Comparison of ENCODE assay signal across 25 mouse cellular contexts in the genomic region with DNA sequence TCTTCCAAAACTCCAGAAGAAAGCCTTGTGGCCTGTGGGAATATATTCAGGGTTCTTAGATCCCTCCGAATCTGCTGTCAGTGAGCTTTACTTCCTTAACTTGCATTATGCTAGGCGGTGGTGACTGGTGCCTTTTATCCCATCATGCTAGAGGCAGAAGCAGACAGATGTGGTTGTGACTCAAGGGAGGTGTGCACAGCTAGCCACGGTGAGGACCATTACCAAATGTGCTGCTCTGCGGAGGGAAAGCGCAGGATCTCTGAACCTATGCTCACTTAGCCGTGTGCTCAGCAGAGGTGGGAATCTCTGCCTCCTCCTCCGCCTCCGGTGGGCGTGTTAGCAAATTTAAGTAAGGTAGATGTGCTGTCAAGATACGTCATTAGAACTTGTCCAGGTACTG.
"Had no signal": no experiment of that assay in that cellular context is flagged by ENCODE, and none has a peak within 500 bp of the region (broad histone marks: within the 10 kb centered on the region; RNA-seq: fewer than 3 reads in every experiment).

No protein-coding gene starts in this region.

- ATAC-seq: hindbrain, embryonic 16.5 days; inflammation-experienced regulatory T-cells, adult 6 months; intestine, embryonic 15.5 days; liver, embryonic 12.5 days had no signal

- H3K9me3 ChIP-seq: heart, embryonic 12.5 days; hindbrain, embryonic 10.5 days; hindbrain, embryonic 12.5 days; intestine, embryonic 15.5 days; kidney, embryonic 15.5 days; limb, embryonic 13.5 days; limb, embryonic 15.5 days; liver, embryonic 12.5 days had no signal

- H3K9ac ChIP-seq: heart, embryonic 12.5 days; hindbrain, embryonic 12.5 days; hindbrain, embryonic 14.5 days; intestine, embryonic 15.5 days; kidney, embryonic 15.5 days; limb, embryonic 13.5 days; limb, embryonic 15.5 days; liver, embryonic 12.5 days; liver, embryonic 14.5 days had no signal

- H3K4me3 ChIP-seq: gastrocnemius, adult 2 months; heart, embryonic 12.5 days; hindbrain, embryonic 10.5 days; hindbrain, embryonic 12.5 days; intestine, embryonic 15.5 days; kidney, embryonic 15.5 days; limb, embryonic 13.5 days; limb, embryonic 15.5 days; liver, embryonic 12.5 days had no signal

- H3K27me3 ChIP-seq: heart, embryonic 12.5 days; hindbrain, embryonic 12.5 days; intestine, embryonic 15.5 days; kidney, embryonic 15.5 days; limb, embryonic 13.5 days; limb, embryonic 15.5 days; liver, embryonic 12.5 days had no signal

- H3K27ac ChIP-seq: gastrocnemius, adult 2 months; hindbrain, embryonic 10.5 days; hindbrain, embryonic 12.5 days; hindbrain, embryonic 14.5 days; intestine, embryonic 15.5 days; kidney, embryonic 15.5 days; kidney, postnatal 0 days; limb, embryonic 13.5 days; limb, embryonic 15.5 days; liver, embryonic 12.5 days; liver, embryonic 14.5 days had no signal

- H3K4me1 ChIP-seq: hindbrain, embryonic 10.5 days; hindbrain, embryonic 12.5 days; limb, embryonic 15.5 days had no signal

- DNase-seq: gastrocnemius, adult 2 months; gastrocnemius, postnatal 10 days; gastrocnemius, postnatal 25 days; heart, postnatal 10 days; heart, postnatal 4 days; kidney, adult 11 months; kidney, adult 2 months; kidney, adult 9 months; kidney, postnatal 14 days; kidney, postnatal 36 days; layer of hippocampus, postnatal 36 days; left cerebral cortex, postnatal 4 days had no signal
